Mouse (Mus musculus): ENCODE data around the gene Kcnmb1. TPM values are rescaled to one million over a fixed set of nuclear protein-coding genes. Genes with fewer than 3 reads are reported as not detected.

Gene Kcnmb1
- polyA plus RNA-seq, 1 experiment from 2014 or later: 0.42 TPM

GRCm38 (mm10) chr11:33955982-33956381 lies 6.8 kb upstream of the Kcnmb1 start:
- Histone ChIP-seq H3K4me3 (ENCODE audit: low read depth, low read length) (no peak overlapping the region), H3K27me3 (ENCODE audit: control insufficient read depth, insufficient read depth, low read length) (no peaks in the 10 kb centered on the region), H3K27ac (ENCODE audit: low read depth, low read length) (no peak overlapping the region), H3K36me3 (ENCODE audit: control insufficient read depth, insufficient read depth, low read length) (no peaks in the 10 kb centered on the region), H3K9me3 (ENCODE audit: control insufficient read depth, low read length) (no peaks in the 10 kb centered on the region), H3K9ac (replicated peaks; ENCODE audit: low read depth, low read length) (no peak overlapping the region), H3K4me2 (ENCODE audit: low read depth, low read length) (no peak overlapping the region), H3K4me1 (ENCODE audit: control insufficient read depth, insufficient read depth, low read length) (no peaks in the 10 kb centered on the region)
- 62% methylated on average over 4 of the region's 4 CpGs for WGBS
- ATAC-seq (ENCODE audit: low read depth): no peak

GRCm38 (mm10) chr11:33956623-33957022 lies 6.2 kb upstream of the Kcnmb1 start:
- ATAC-seq (ENCODE audit: low read depth): no peak
- Histone ChIP-seq H3K4me3 (ENCODE audit: low read depth, low read length) (no peak overlapping the region), H3K27ac (ENCODE audit: low read depth, low read length) (no peak overlapping the region), H3K4me1 (ENCODE audit: control insufficient read depth, insufficient read depth, low read length) (no peaks in the 10 kb centered on the region), H3K27me3 (ENCODE audit: control insufficient read depth, insufficient read depth, low read length) (no peaks in the 10 kb centered on the region), H3K36me3 (ENCODE audit: control insufficient read depth, insufficient read depth, low read length) (no peaks in the 10 kb centered on the region), H3K4me2 (ENCODE audit: low read depth, low read length) (no peak overlapping the region), H3K9me3 (ENCODE audit: control insufficient read depth, low read length) (no peaks in the 10 kb centered on the region), H3K9ac (replicated peaks; ENCODE audit: low read depth, low read length) (no peak overlapping the region)
- 92% methylated on average over 5 of the region's 5 CpGs for WGBS

- no peak overlapping the region for H3K4me2 ChIP-seq (ENCODE audit: low read depth, low read length)
- no peaks in the 10 kb centered on the region for H3K27me3 ChIP-seq (ENCODE audit: control insufficient read depth, insufficient read depth, low read length)
- H3K9ac ChIP-seq (replicated peaks; ENCODE audit: low read depth, low read length): no peak overlapping the region
- H3K36me3 ChIP-seq (ENCODE audit: control insufficient read depth, insufficient read depth, low read length): no peaks in the 10 kb centered on the region
- WGBS: 38% methylated on average over 6 of the region's 6 CpGs
- ATAC-seq (ENCODE audit: low read depth): peak; percentile 71; the same call in 1 of the 2 replicates
- H3K9me3 ChIP-seq (ENCODE audit: control insufficient read depth, low read length): no peaks in the 10 kb centered on the region
- no peaks in the 10 kb centered on the region for H3K4me1 ChIP-seq (ENCODE audit: control insufficient read depth, insufficient read depth, low read length)
- H3K27ac ChIP-seq (ENCODE audit: low read depth, low read length): peak overlapping the region; percentile 55; the same call in 1 of the 2 replicates
- H3K4me3 ChIP-seq (ENCODE audit: low read depth, low read length): no peak overlapping the region
These were observed 5.2 kb upstream of the Kcnmb1 start for GRCm38 (mm10) chr11:33957595-33957994.

- ATAC-seq (ENCODE audit: low read depth): no peak
- Histone ChIP-seq H3K4me1 (ENCODE audit: control insufficient read depth, insufficient read depth, low read length) (no peaks in the 10 kb centered on the region), H3K27me3 (ENCODE audit: control insufficient read depth, insufficient read depth, low read length) (no peaks in the 10 kb centered on the region), H3K4me2 (ENCODE audit: low read depth, low read length) (no peak overlapping the region), H3K36me3 (ENCODE audit: control insufficient read depth, insufficient read depth, low read length) (no peaks in the 10 kb centered on the region), H3K9me3 (ENCODE audit: control insufficient read depth, low read length) (no peaks in the 10 kb centered on the region), H3K27ac (ENCODE audit: low read depth, low read length) (no peak overlapping the region), H3K9ac (replicated peaks; ENCODE audit: low read depth, low read length) (no peak overlapping the region), H3K4me3 (ENCODE audit: low read depth, low read length) (no peak overlapping the region)
- 81% methylated on average over 8 of the region's 8 CpGs for WGBS
These were observed 4.1 kb upstream of the Kcnmb1 start for GRCm38 (mm10) chr11:33958713-33959112.

GRCm38 (mm10) chr11:33962178-33962577 lies 635 bp upstream of the Kcnmb1 start:
- H3K4me2 ChIP-seq (ENCODE audit: low read depth, low read length): no peak overlapping the region
- H3K4me1 ChIP-seq (ENCODE audit: control insufficient read depth, insufficient read depth, low read length): no peaks in the 10 kb centered on the region
- WGBS: 47% methylated on average over 7 of the region's 7 CpGs
- ATAC-seq (ENCODE audit: low read depth): no peak
- no peaks in the 10 kb centered on the region for H3K36me3 ChIP-seq (ENCODE audit: control insufficient read depth, insufficient read depth, low read length)
- no peaks in the 10 kb centered on the region for H3K9me3 ChIP-seq (ENCODE audit: control insufficient read depth, low read length)
- no peak overlapping the region for H3K4me3 ChIP-seq (ENCODE audit: low read depth, low read length)
- H3K27me3 ChIP-seq (ENCODE audit: control insufficient read depth, insufficient read depth, low read length): no peaks in the 10 kb centered on the region
- no peak overlapping the region for H3K27ac ChIP-seq (ENCODE audit: low read depth, low read length)
- H3K9ac ChIP-seq (replicated peaks; ENCODE audit: low read depth, low read length): no peak overlapping the region

GRCm38 (mm10) chr11:33965380-33965779 lies 2.6 kb downstream of the Kcnmb1 start:
- Histone ChIP-seq H3K36me3 (ENCODE audit: control insufficient read depth, insufficient read depth, low read length) (no peaks in the 10 kb centered on the region), H3K4me1 (ENCODE audit: control insufficient read depth, insufficient read depth, low read length) (no peaks in the 10 kb centered on the region), H3K27ac (ENCODE audit: low read depth, low read length) (no peak overlapping the region), H3K9me3 (ENCODE audit: control insufficient read depth, low read length) (no peaks in the 10 kb centered on the region), H3K4me2 (ENCODE audit: low read depth, low read length) (no peak overlapping the region), H3K4me3 (ENCODE audit: low read depth, low read length) (no peak overlapping the region), H3K27me3 (ENCODE audit: control insufficient read depth, insufficient read depth, low read length) (no peaks in the 10 kb centered on the region), H3K9ac (replicated peaks; ENCODE audit: low read depth, low read length) (no peak overlapping the region)
- no peak for ATAC-seq (ENCODE audit: low read depth)
- WGBS: 48% methylated on average over 2 of the region's 2 CpGs

- 88% methylated on average over 4 of the region's 4 CpGs for WGBS
- Histone ChIP-seq H3K27me3 (ENCODE audit: control insufficient read depth, insufficient read depth, low read length) (no peaks in the 10 kb centered on the region), H3K4me2 (ENCODE audit: low read depth, low read length) (no peak overlapping the region), H3K27ac (ENCODE audit: low read depth, low read length) (no peak overlapping the region), H3K36me3 (ENCODE audit: control insufficient read depth, insufficient read depth, low read length) (no peaks in the 10 kb centered on the region), H3K9ac (replicated peaks; ENCODE audit: low read depth, low read length) (no peak overlapping the region), H3K9me3 (ENCODE audit: control insufficient read depth, low read length) (no peaks in the 10 kb centered on the region), H3K4me1 (ENCODE audit: control insufficient read depth, insufficient read depth, low read length) (no peaks in the 10 kb centered on the region), H3K4me3 (ENCODE audit: low read depth, low read length) (no peak overlapping the region)
- ATAC-seq (ENCODE audit: low read depth): no peak
These were observed 4.9 kb downstream of the Kcnmb1 start for GRCm38 (mm10) chr11:33967708-33968107.

GRCm38 (mm10) chr11:33969199-33969598 lies 6.4 kb downstream of the Kcnmb1 start:
- H3K9me3 ChIP-seq (ENCODE audit: control insufficient read depth, low read length): no peaks in the 10 kb centered on the region
- H3K4me2 ChIP-seq (ENCODE audit: low read depth, low read length): no peak overlapping the region
- H3K27me3 ChIP-seq (ENCODE audit: control insufficient read depth, insufficient read depth, low read length): no peaks in the 10 kb centered on the region
- WGBS: 91% methylated on average over 3 of the region's 3 CpGs
- no peaks in the 10 kb centered on the region for H3K36me3 ChIP-seq (ENCODE audit: control insufficient read depth, insufficient read depth, low read length)
- H3K4me3 ChIP-seq (ENCODE audit: low read depth, low read length): no peak overlapping the region
- no peak for ATAC-seq (ENCODE audit: low read depth)
- H3K9ac ChIP-seq (replicated peaks; ENCODE audit: low read depth, low read length): no peak overlapping the region
- H3K4me1 ChIP-seq (ENCODE audit: control insufficient read depth, insufficient read depth, low read length): no peaks in the 10 kb centered on the region
- H3K27ac ChIP-seq (ENCODE audit: low read depth, low read length): no peak overlapping the region

- ATAC-seq (ENCODE audit: low read depth): no peak
- Histone ChIP-seq H3K4me2 (ENCODE audit: low read depth, low read length) (no peak overlapping the region), H3K27me3 (ENCODE audit: control insufficient read depth, insufficient read depth, low read length) (no peaks in the 10 kb centered on the region), H3K36me3 (ENCODE audit: control insufficient read depth, insufficient read depth, low read length) (no peaks in the 10 kb centered on the region), H3K27ac (ENCODE audit: low read depth, low read length) (no peak overlapping the region), H3K4me3 (ENCODE audit: low read depth, low read length) (no peak overlapping the region), H3K9ac (replicated peaks; ENCODE audit: low read depth, low read length) (no peak overlapping the region), H3K4me1 (ENCODE audit: control insufficient read depth, insufficient read depth, low read length) (no peaks in the 10 kb centered on the region), H3K9me3 (ENCODE audit: control insufficient read depth, low read length) (no peaks in the 10 kb centered on the region)
- WGBS: 92% methylated on average over 7 of the region's 7 CpGs
These were observed 9.3 kb downstream of the Kcnmb1 start for GRCm38 (mm10) chr11:33972114-33972513.

Data from neural tube, embryonic 14.5 days (tissue).